Mouse (Mus musculus) MEL (cell line): ENCODE measurements around the gene Rab11a. TPM values are rescaled to one million over a fixed set of nuclear protein-coding genes. Genes with fewer than 3 reads are reported as not detected.

ENCODE experiments used
- DNase-seq: peaks from one replicate; pipeline ENCODE4 v3.0.0; 2011; ENCODE audit warnings: low read depth, low spot score
- H3K27ac ChIP-seq: 2 replicates; pipeline ENCODE4 v1.5.1; 2012; ENCODE audit warnings: low read depth, mild to moderate bottlenecking, control low read depth, low read length, moderate library complexity; ENCODE audit not compliant: control insufficient read depth
- H3K27me3 ChIP-seq, 2 experiments: fragments of 150-350 bp in 1 of 2; sonication (generic) in 1 of 2; 2 replicates each; pipeline ENCODE4 v1.6.1; 2012; ENCODE audit warnings: low read length in 2 of 2, mild to moderate bottlenecking in 2 of 2, improper control_type of control experiment in 1 of 2, moderate library complexity in 1 of 2; ENCODE audit not compliant: insufficient read depth in 2 of 2, control insufficient read depth in 1 of 2
- H3K36me3 ChIP-seq, 2 experiments: 2 replicates each; pipeline ENCODE4 v1.6.1; 2012 to 2014; ENCODE audit warnings: low read length in 2 of 2, improper control_type of control experiment in 1 of 2, inconsistent platforms in 1 of 2, mild to moderate bottlenecking in 1 of 2; ENCODE audit not compliant: insufficient read depth in 2 of 2, control insufficient read depth in 1 of 2
- H3K4me1 ChIP-seq, 2 experiments: fragments of 150-350 bp in 1 of 2; sonication (generic) in 1 of 2; 2 replicates each; pipeline ENCODE4 v1.6.1; 2012; ENCODE audit warnings: low read length in 2 of 2, improper control_type of control experiment in 1 of 2, mild to moderate bottlenecking in 1 of 2; ENCODE audit not compliant: insufficient read depth in 2 of 2, control insufficient read depth in 1 of 2
- H3K4me3 ChIP-seq, 2 experiments: fragments of 150-350 bp in 1 of 2; sonication (generic) in 1 of 2; 2 replicates each; pipeline ENCODE4 v1.5.1; 2012; ENCODE audit warnings: low read depth in 2 of 2, low read length in 2 of 2, mild to moderate bottlenecking in 2 of 2, moderate library complexity in 2 of 2, control low read depth in 1 of 2, improper control_type of control experiment in 1 of 2; ENCODE audit not compliant: control insufficient read depth in 1 of 2, insufficient read depth in 1 of 2
- H3K79me2 ChIP-seq: 2 replicates; pipeline ENCODE4 v1.6.1; 2012; ENCODE audit warnings: mild to moderate bottlenecking, low read length, moderate library complexity; ENCODE audit not compliant: control insufficient read depth, poor library complexity, insufficient read depth
- H3K9ac ChIP-seq: 2 replicates; pipeline ENCODE4 v1.6.1; 2012; ENCODE audit warnings: low read depth, mild to moderate bottlenecking, control low read depth, low read length, moderate library complexity; ENCODE audit not compliant: control insufficient read depth, poor library complexity, severe bottlenecking
- H3K9me3 ChIP-seq: fragments of 150-350 bp; sonication (generic); replicated peaks from 2 replicates; pipeline ENCODE4 v1.6.1; 2012; ENCODE audit warnings: mild to moderate bottlenecking, low read length, improper control_type of control experiment, moderate library complexity; ENCODE audit not compliant: insufficient read depth
- BHLHE40 ChIP-seq: IDR thresholded peaks from 2 replicates; pipeline ENCODE4 v1.6.1; 2012; ENCODE audit warnings: low read depth, mild to moderate bottlenecking, inconsistent platforms, low read length, improper control_type of control experiment, borderline replicate concordance
- CHD1 ChIP-seq: IDR thresholded peaks from 2 replicates; pipeline ENCODE4 v1.6.1; 2012; ENCODE audit warnings: low read depth, mild to moderate bottlenecking, inconsistent platforms, low read length, improper control_type of control experiment
- ELF1 ChIP-seq: IDR thresholded peaks from 2 replicates; pipeline ENCODE4 v1.6.1; 2014; ENCODE audit warnings: low read depth, mild to moderate bottlenecking, inconsistent platforms, low read length, improper control_type of control experiment, moderate library complexity
- EP300 ChIP-seq, 2 experiments: IDR thresholded peaks; 2 replicates each; pipeline ENCODE4 v1.6.1; 2011; ENCODE audit warnings: improper control_type of control experiment in 2 of 2, low read length in 2 of 2, low read depth in 1 of 2, mild to moderate bottlenecking in 1 of 2
- ETS1 ChIP-seq: IDR thresholded peaks from 2 replicates; pipeline ENCODE4 v1.6.1; 2012; ENCODE audit warnings: low read depth, mild to moderate bottlenecking, inconsistent platforms, low read length, improper control_type of control experiment, moderate library complexity
- GATA1 ChIP-seq: IDR thresholded peaks from 2 replicates; pipeline ENCODE4 v1.6.1; 2011; ENCODE audit warnings: low read depth, low read length, improper control_type of control experiment
- JUND ChIP-seq: IDR thresholded peaks from 2 replicates; pipeline ENCODE4 v1.6.1; 2011; ENCODE audit warnings: low read depth, mild to moderate bottlenecking, improper control_type of control experiment, low read length
- MAX ChIP-seq: IDR thresholded peaks from 2 replicates; pipeline ENCODE4 v1.6.1; 2011; ENCODE audit warnings: low read length, improper control_type of control experiment
- MEF2A ChIP-seq: IDR thresholded peaks from 2 replicates; pipeline ENCODE4 v1.6.1; 2014; ENCODE audit warnings: low read depth, mild to moderate bottlenecking, inconsistent platforms, low read length, improper control_type of control experiment; ENCODE audit not compliant: poor library complexity, insufficient replicate concordance, severe bottlenecking; ENCODE audit errors: extremely low read depth
- MYC ChIP-seq: IDR thresholded peaks from 2 replicates; pipeline ENCODE4 v1.6.1; 2011; ENCODE audit warnings: low read depth, mild to moderate bottlenecking, low read length, improper control_type of control experiment, moderate library complexity
- NELFE ChIP-seq: IDR thresholded peaks from 2 replicates; pipeline ENCODE4 v1.6.1; 2011; ENCODE audit warnings: low read depth, low read length, improper control_type of control experiment
- POLR2A ChIP-seq, 2 experiments: IDR thresholded peaks; 2 replicates each; pipeline ENCODE4 v1.6.1; 2011 to 2012; ENCODE audit warnings: low read length in 2 of 2, mild to moderate bottlenecking in 2 of 2, control low read depth in 1 of 2, improper control_type of control experiment in 1 of 2, low read depth in 1 of 2, moderate library complexity in 1 of 2; ENCODE audit not compliant: control insufficient read depth in 1 of 2, insufficient read depth in 1 of 2, poor library complexity in 1 of 2
- RCOR1 ChIP-seq: IDR thresholded peaks from 2 replicates; pipeline ENCODE4 v1.6.1; 2012; ENCODE audit warnings: low read depth, mild to moderate bottlenecking, inconsistent platforms, low read length, improper control_type of control experiment
- SIN3A ChIP-seq: IDR thresholded peaks from 2 replicates; pipeline ENCODE4 v1.6.1; 2012; ENCODE audit warnings: low read length, improper control_type of control experiment, inconsistent platforms
- SMC3 ChIP-seq: IDR thresholded peaks from 2 replicates; pipeline ENCODE4 v1.6.1; 2011; ENCODE audit warnings: low read depth, low read length, improper control_type of control experiment
- TAL1 ChIP-seq: IDR thresholded peaks from 2 replicates; pipeline ENCODE4 v1.6.1; 2012; ENCODE audit warnings: mild to moderate bottlenecking, inconsistent platforms, low read length, moderate library complexity, mixed read lengths
- TBP ChIP-seq: IDR thresholded peaks from 2 replicates; pipeline ENCODE4 v1.8.0; 2011; ENCODE audit warnings: low read depth, low read length, improper control_type of control experiment
- TCF12 ChIP-seq: IDR thresholded peaks from 2 replicates; pipeline ENCODE4 v1.6.1; 2014; ENCODE audit warnings: low read depth, mild to moderate bottlenecking, inconsistent platforms, low read length, improper control_type of control experiment, moderate library complexity
- UBTF ChIP-seq: IDR thresholded peaks from 2 replicates; pipeline ENCODE4 v1.6.1; 2012; ENCODE audit warnings: low read depth, mild to moderate bottlenecking, inconsistent platforms, low read length, improper control_type of control experiment, moderate library complexity, borderline replicate concordance; ENCODE audit not compliant: insufficient read depth
- USF1 ChIP-seq: IDR thresholded peaks from 2 replicates; pipeline ENCODE4 v1.6.1; 2014; ENCODE audit warnings: low read depth, mild to moderate bottlenecking, inconsistent platforms, low read length, improper control_type of control experiment, moderate library complexity
- ZKSCAN1 ChIP-seq: IDR thresholded peaks from 2 replicates; pipeline ENCODE4 v1.6.1; 2012; ENCODE audit warnings: low read depth, mild to moderate bottlenecking, inconsistent platforms, low read length, improper control_type of control experiment, moderate library complexity
- ZMIZ1 ChIP-seq: IDR thresholded peaks from 2 replicates; pipeline ENCODE4 v1.6.1; 2012; ENCODE audit warnings: low read depth, mild to moderate bottlenecking, inconsistent platforms, low read length, improper control_type of control experiment, moderate library complexity
- ZNF384 ChIP-seq: IDR thresholded peaks from 2 replicates; pipeline ENCODE4 v1.6.1; 2012; ENCODE audit warnings: low read depth, mild to moderate bottlenecking, inconsistent platforms, low read length, improper control_type of control experiment
- polyA plus RNA-seq, 2 experiments: library from polyadenylated mRNA; stranded (reverse) in 1 of 2; unstranded in 1 of 2; fragments of >175 nt in 1 of 2; fragments of >200 nt in 1 of 2; gene quantifications; 2 replicates each; pipeline versions ENCODE4 v1.2.1 to v1.2.4; 2012; ENCODE audit warnings: low replicate concordance in 2 of 2, low read depth in 1 of 2; ENCODE audit not compliant: insufficient read length in 2 of 2, insufficient read depth in 1 of 2, missing spikeins in 1 of 2
- total RNA-seq: library from RNA; depleted of rRNA; stranded (reverse); fragments of 300-350 nt; gene quantifications from 2 replicates; pipeline ENCODE4 v1.2.3, GENCODE M21; 2012

Gene Rab11a
- total and polyA plus RNA-seq, 3 experiments: 93.7 to 212 TPM; not detected in 1

GRCm38 (mm10) chr9:64736639-64737405, 736 bp downstream of the Rab11a start:
- Histone ChIP-seq H3K4me3 (peak overlapping the region; percentile 69 to 83), H3K9ac (peak overlapping the region; percentile 92), H3K4me1 (peaks cover under 1 to 17% of the 10 kb centered on the region in 2 experiments; a peak in 3 of 4 replicates), H3K36me3 (peaks cover 0 to 28% of the 10 kb centered on the region in 2 experiments; a peak in 3 of 4 replicates), H3K79me2 (peaks cover 24% of the 10 kb centered on the region), H3K27ac (peak overlapping the region; percentile 82), H3K27me3 (no peaks in the 10 kb centered on the region), H3K9me3 (no peaks in the 10 kb centered on the region)
- TF ChIP-seq EP300 (IDR thresholded peaks at IDR 0.05; ENCODE audit: low read depth in 1 of 2, low read length in 2 of 2) (peak; percentile 79), BHLHE40 (no peak), CHD1 (peak; percentile 68; the same call in 1 of the 2 replicates), ZMIZ1 (no peak), ETS1 (peak; percentile 28; the same call in 1 of the 2 replicates), MYC (no peak), GATA1 (peak; percentile 79), RCOR1 (peak; percentile 67; the same call in 1 of the 2 replicates), SIN3A (peak; percentile 84), TCF12 (peak; percentile 76), TAL1 (peak; percentile 87), ELF1 (0 out of 2 replicates have a peak, but pooled peaks have one; percentile 23), SMC3 (no peak), TBP (0 out of 2 replicates have a peak, but pooled peaks have one; percentile 42), JUND (no peak), POLR2A (IDR thresholded peaks at IDR 0.05; ENCODE audit: control insufficient read depth in 1 of 2, insufficient read depth in 1 of 2, low read depth in 1 of 2, low read length in 2 of 2, poor library complexity in 1 of 2) (0 out of 4 replicates have a peak, but pooled peaks of 1 of the 2 experiments have one; percentile 24), ZNF384 (peak; percentile 61)
- peak; percentile 90 for DNase-seq

GRCm38 (mm10) chr9:64736076-64736638, 1.4 kb downstream of the Rab11a start:
- Histone ChIP-seq H3K79me2 (peaks cover 25% of the 10 kb centered on the region), H3K9ac (peak overlapping the region; percentile 92), H3K27ac (peak overlapping the region; percentile 82), H3K4me3 (peak overlapping the region; percentile 69 to 83), H3K27me3 (no peaks in the 10 kb centered on the region), H3K9me3 (no peaks in the 10 kb centered on the region), H3K4me1 (peaks cover 6 to 21% of the 10 kb centered on the region in 2 experiments; a peak in 3 of 4 replicates), H3K36me3 (peaks cover 0 to 35% of the 10 kb centered on the region in 2 experiments; a peak in 3 of 4 replicates)
- peak; percentile 72 for DNase-seq
- TF ChIP-seq NELFE (no peak), USF1 (no peak), MEF2A (peak; percentile 55; the same call in 1 of the 2 replicates), RCOR1 (no peak), UBTF (no peak), ZKSCAN1 (no peak), GATA1 (0 out of 2 replicates have a peak, but pooled peaks have one; percentile 13), MAX (no peak)
